Mouse (Mus musculus) C2C12 (cell line): ENCODE measurements around the gene Gm45837.

Experiments used
- CEBPB ChIP-seq: IDR thresholded peaks from one replicate; pipeline ENCODE4 v1.6.1; 2011; ENCODE audit warnings: low read depth, mild to moderate bottlenecking, control low read depth, moderate library complexity
- CTCF ChIP-seq: IDR thresholded peaks from one replicate; pipeline ENCODE4 v1.5.1; 2011; ENCODE audit not compliant: control insufficient read depth, insufficient read depth, insufficient read length
- FOSL1 ChIP-seq: IDR thresholded peaks from one replicate; pipeline ENCODE4 v1.8.0; 2011; ENCODE audit warnings: mild to moderate bottlenecking, low read length; ENCODE audit not compliant: poor library complexity, insufficient read depth, severe bottlenecking
- MAX ChIP-seq: IDR thresholded peaks from one replicate; pipeline ENCODE4 v1.6.1; 2011; ENCODE audit warnings: mild to moderate bottlenecking, control low read depth
- MYOD1 ChIP-seq: IDR thresholded peaks from one replicate; pipeline ENCODE4 v1.6.1; 2011; ENCODE audit warnings: low read depth; ENCODE audit not compliant: control insufficient read depth, insufficient read length
- MYOG ChIP-seq: IDR thresholded peaks from one replicate; pipeline ENCODE4 v1.6.1; 2011; ENCODE audit not compliant: control insufficient read depth, insufficient read length; ENCODE audit errors: extremely low read depth
- USF1 ChIP-seq: IDR thresholded peaks from one replicate; pipeline ENCODE4 v1.6.1; 2011; ENCODE audit warnings: low read depth, mild to moderate bottlenecking, control low read depth, moderate library complexity

GRCm38 (mm10) chr7:101541132-101541531, 130.4 kb downstream of the Gm45837 start:
- TF ChIP-seq CTCF (peak; percentile 52), MYOD1 (no peak), MAX (no peak), FOSL1 (no peak), MYOG (no peak), USF1 (no peak), CEBPB (no peak)
